Mouse (Mus musculus) C3H10T1/2 (cell line): ENCODE data around the gene Cdk14. TPM values are rescaled to one million over a fixed set of nuclear protein-coding genes. Genes with fewer than 3 reads are reported as not detected.

ENCODE experiments used
- polyA plus RNA-seq, 2 experiments: library from polyadenylated mRNA; unstranded; fragments of >200 nt; fragmentation: generic; extraction: Trizol; gene quantifications; one replicate each; pipeline ENCODE4 v1.2.1; 2012; ENCODE audit warnings: missing spikeins in 2 of 2

Gene Cdk14
- 10 to 100 TPM in 1 of 2 experiments, 1 to 10 TPM in 1; 3.0 to 23.6 TPM for polyA plus RNA-seq

DNA sequence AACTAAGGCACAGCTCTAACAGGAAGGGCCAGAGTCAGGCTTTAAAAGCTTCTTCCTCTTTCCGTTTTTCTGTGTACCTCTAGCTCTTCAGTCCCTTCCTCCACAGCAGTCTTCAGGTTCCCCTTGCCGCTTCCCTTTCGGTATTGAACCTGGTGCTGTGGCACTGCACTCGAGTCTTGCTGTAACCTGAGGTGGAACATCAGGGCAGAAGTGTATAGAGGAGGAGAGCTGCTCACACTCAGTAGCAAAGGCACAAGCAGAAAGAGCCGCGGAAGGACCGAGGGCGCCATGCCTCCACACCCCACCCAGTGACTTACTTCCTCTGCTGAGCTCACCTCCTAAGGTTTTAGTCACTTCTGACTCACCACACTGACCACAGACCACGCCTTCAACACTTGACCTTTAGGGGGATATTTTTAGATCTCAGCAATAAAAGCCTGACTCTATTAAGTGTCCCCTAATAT is at the start of gene Cdk14:
Gene Cdk14, minus strand, starts transcription at position 321 of the 464 bp plus-strand sequence.

DNA sequence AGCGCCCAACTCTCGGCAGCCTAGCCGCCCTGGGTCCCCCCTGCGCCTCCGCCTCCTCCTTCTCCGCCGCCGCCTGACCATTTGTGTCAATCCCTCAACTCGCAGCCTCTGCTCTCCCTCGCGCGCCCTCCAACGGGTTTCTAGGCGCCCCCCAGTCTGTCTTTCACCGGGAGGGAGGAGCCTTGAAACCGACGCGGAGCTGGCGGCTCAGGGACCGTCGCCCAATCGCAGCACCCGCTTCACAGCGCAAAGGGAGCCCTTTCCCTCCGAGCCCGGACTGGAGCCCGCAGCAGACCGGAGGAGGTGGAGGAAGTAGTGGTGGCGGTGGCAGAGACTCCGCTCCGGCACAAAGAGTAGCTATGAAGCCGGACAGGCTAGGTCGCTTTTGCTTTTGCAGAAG is 662.2 kb downstream of the Cdk14 start, which contains the start of gene Fzd1:
Gene Fzd1, minus strand, starts transcription at position 134 of the 400 bp plus-strand sequence.

Other genes with a start within 250 kb of the Cdk14 start
- under 1 TPM; 0.09 to 0.12 TPM for gene 1700015F17Rik, start 58.8 kb upstream of the Cdk14 start, polyA plus RNA-seq
- 1 to 10 TPM; 2.0 to 7.3 TPM for gene Cldn12, start 94.6 kb upstream of the Cdk14 start, polyA plus RNA-seq
- under 1 TPM; 0.04 to 0.84 TPM for gene Gtpbp10, start 139.2 kb upstream of the Cdk14 start, polyA plus RNA-seq
- under 1 TPM; 0.11 to 0.12 TPM for gene Gm8773, start 153.5 kb upstream of the Cdk14 start, polyA plus RNA-seq
- gene Cfap69, start 243.9 kb upstream of the Cdk14 start, polyA plus RNA-seq = 1 to 10 TPM in 1 of 2 experiments, under 1 TPM in 1; 0.34 to 1.2 TPM